Mouse (Mus musculus) gastrocnemius, postnatal 25 days (tissue): Measurements from ENCODE around the gene Kcnf1. TPM values are rescaled to one million over a fixed set of nuclear protein-coding genes. Genes with fewer than 3 reads are reported as not detected.
A peak's percentile ranks its signal among the peaks of the same experiment; 100 is the strongest.

Experiments
- DNase-seq: peaks from one replicate; pipeline ENCODE4 v3.0.0; 2022
- long read RNA-seq, 2 experiments: library from polyadenylated mRNA; stranded (forward); transcript quantifications; one replicate each; pipeline ENCODE4 v2.0.0; 2021
- total RNA-seq, 2 experiments: library from RNA; stranded (reverse); gene quantifications; 1 replicate in 1 of 2; 2 replicates in 1 of 2; pipeline ENCODE4 v1.2.3; 2021

Kcnf1 gene
- 1 to 10 TPM in 1 of 2 experiments, under 1 TPM in 1; 0.43 to 4.8 TPM for total RNA-seq
- long read RNA-seq, experiment 1, full-length matches to known transcripts: 3 of 3 reads
- long read RNA-seq, experiment 1, partial matches to known transcripts: 0 of 3 reads
- long read RNA-seq, experiment 1, other reads (novel, unspliced or antisense): 0 of 3 reads
- long read RNA-seq, experiment 2, full-length matches to known transcripts: 1 of 1 reads
- long read RNA-seq, experiment 2, partial matches to known transcripts: 0 of 1 reads
- long read RNA-seq, experiment 2, other reads (novel, unspliced or antisense): 0 of 1 reads

GRCm38 (mm10) chr12:17176757-17177092 is at the start of gene Kcnf1:
Gene Kcnf1, minus strand, starts transcription at chr12:17176888.
- DNase-seq: no peak

DNA sequence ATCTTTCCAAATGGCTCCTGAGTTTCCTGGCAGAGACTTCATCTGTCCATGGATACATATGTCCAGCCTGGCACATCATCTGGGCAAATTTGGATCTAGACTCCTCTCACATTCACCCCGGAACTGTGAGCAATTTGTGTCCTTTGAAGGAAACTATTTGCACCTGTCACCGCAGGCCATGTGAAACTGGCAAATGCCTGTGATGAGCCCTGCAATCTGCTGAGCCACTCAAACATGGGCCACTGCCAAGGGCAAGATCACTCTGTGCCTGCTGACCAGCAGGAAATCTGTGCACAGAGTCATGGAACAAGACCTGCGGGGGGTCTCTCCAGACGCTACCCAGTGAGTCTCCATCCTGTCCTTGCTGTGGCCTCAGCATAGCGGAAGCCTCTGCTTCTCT is 48.3 kb upstream of the Kcnf1 start:
- DNase-seq: peak; percentile 75

DNA sequence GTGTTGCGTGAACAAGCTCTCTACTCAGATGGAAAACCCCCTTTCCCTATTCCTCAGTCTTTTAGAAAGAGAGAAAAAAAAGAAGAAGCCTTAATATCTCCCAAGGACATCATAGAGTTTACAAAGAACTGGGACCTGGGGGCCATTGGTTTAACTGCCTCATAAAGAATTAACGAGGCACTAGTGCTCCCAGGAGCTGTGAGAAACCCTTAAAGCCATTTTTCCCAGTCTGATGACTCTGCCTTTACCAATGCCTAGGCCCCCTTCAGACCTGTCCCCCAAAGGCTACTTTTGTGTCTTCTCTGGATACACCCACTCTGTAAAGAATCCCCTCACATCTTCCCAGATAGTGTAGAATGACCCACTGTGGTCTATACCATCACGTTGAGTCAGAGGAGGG is 46.4 kb upstream of the Kcnf1 start:
- DNase-seq: no peak

- no peak for DNase-seq
These were observed 45.3 kb upstream of the Kcnf1 start for GRCm38 (mm10) chr12:17221891-17222428.

- peak; percentile 61 for DNase-seq
These were observed 43.9 kb upstream of the Kcnf1 start for GRCm38 (mm10) chr12:17220631-17221030.

DNA sequence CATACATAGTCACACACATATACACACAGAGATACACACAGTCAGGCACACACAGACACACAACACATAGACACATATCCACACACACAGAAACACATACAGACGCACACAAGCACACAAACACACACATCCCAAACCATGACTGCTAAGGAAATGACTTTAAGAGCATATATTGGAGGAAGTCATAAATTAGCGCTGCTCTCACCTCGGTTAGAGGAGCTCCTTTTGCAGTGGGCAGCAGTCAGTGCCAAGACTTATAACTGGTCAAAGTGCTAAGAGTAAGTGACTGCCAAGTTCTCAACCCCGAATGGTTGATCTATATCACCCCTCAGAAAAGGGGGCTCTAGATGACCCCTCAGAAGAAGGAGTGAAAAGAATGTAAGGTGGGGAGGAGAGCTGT is 42.4 kb upstream of the Kcnf1 start:
- no peak for DNase-seq

DNA sequence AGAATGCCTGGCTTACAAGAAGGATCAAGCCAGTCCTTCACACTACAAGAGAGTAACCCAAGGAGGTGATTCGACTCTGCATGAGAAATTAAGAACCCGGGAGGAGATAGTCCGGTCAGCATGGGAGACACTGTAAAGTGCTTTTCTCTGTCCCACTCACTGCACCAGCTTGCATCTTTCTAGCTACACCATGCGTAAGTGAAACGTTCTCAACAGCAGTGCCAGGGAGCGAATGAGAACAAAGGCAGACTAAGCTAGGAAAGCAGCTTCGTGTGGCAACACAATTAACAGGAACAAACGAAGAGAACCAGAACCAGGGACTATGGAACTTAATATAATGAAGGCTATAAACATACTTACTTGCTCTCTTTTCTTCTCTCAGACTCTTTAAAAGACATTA is 41.7 kb upstream of the Kcnf1 start:
- no peak for DNase-seq

- no peak for DNase-seq
These were observed 39.1 kb upstream of the Kcnf1 start for GRCm38 (mm10) chr12:17215751-17216150.

DNA sequence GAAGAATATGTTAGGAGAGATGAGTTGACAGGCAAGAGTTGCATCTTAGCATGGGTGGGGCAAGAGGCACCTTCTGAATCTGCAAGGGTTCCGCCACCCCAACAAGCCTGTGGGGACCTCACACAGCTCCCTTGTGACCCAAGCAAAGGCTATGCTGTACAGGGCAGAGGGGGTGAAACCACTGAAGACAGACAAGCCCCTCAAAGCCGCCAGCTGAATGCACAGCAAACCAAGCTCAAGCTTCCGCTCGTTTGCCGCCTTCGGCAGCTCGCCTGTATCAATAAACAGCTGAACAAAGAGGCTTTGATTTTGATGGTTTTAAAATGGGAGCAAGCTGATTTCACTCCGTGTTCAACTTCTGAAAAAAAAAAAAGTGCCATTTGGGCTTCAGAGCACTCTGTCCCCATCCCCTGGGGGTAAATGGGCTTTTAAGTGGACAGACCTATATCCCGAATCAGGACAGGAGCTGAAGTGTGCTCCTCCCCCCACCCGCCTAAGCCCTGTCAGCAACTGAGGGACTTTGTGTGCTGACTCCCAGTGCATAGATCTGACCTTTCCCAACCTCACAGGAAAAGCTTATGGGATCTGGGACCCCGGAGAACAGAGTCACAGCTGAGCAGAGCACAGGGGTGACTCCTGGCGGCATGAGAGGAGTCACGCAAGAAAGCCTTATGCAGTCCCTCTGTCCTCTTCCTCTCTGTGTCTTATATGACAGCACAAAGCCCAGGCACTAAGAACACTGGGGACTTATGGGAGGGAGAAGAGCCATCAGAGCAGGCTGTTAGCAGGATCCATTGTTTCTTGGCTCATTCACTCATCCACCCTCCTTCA is 26.0 kb upstream of the Kcnf1 start:
- DNase-seq: no peak

DNA sequence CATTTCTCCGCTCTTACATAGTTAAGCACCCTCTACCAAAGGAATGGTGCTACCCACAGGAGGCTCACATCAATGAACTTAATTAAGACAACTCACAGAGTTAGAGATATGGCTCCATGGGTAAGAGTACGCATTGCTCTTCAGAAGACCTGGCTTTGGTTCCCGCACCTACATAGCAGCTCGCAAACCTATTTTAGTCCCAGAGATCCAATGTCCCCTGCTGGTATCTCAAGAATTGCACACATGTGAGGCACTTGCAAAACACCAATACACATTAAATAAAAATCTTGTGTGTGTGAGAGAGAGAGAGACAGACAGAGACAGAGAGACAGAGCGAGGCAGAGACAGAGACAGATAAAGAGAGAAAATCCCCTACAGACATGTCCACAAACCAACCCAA is 21.9 kb upstream of the Kcnf1 start:
- DNase-seq: no peak

- no peak for DNase-seq
These were observed 17.5 kb upstream of the Kcnf1 start for GRCm38 (mm10) chr12:17194140-17194539.

- DNase-seq: no peak
These were observed 16.6 kb upstream of the Kcnf1 start for GRCm38 (mm10) chr12:17193311-17193710.

- DNase-seq: no peak
These were observed 16.2 kb upstream of the Kcnf1 start for GRCm38 (mm10) chr12:17192887-17193286.

- DNase-seq: no peak
These were observed 7.7 kb upstream of the Kcnf1 start for GRCm38 (mm10) chr12:17184303-17184775.

- DNase-seq: no peak
These were observed 7.1 kb upstream of the Kcnf1 start for GRCm38 (mm10) chr12:17183788-17184187.

DNA sequence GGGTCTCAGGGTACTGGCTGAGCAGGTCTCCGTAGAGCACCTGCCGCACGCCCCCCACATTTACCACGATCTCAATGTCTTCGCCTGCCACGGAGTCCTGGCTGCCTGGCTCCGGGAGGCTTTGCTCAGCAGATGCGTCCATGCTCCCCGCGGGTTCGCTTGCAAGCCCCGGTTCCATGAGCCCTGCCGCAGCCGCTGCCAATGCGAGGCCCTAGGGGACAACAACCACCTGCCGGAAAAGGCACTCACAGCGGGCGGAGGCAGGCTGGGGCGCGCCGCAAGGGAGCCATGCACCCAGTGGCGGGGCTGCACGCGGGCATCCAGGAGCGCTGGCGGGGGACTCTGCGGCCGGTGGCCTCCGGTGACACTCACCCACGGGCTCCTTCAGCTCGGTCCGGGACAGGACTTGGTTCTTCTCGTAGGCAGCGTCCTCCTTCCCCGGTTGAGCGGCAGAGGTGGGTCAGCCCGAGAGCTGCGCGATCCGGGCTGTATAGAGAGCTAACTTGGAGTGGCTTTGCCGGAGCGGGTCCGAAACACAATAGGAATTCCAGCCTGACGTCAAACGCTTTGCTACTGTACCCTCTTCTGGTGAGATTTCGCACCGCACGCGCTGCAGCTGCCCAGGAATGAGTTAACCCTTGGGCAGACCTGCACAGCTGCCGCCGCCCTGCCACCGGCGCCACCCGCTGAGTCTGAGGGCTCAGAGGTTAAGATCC is 489 bp downstream of the Kcnf1 start:
- no peak for DNase-seq

- no peak for DNase-seq
These were observed 1.1 kb downstream of the Kcnf1 start for GRCm38 (mm10) chr12:17175531-17175951.

DNA sequence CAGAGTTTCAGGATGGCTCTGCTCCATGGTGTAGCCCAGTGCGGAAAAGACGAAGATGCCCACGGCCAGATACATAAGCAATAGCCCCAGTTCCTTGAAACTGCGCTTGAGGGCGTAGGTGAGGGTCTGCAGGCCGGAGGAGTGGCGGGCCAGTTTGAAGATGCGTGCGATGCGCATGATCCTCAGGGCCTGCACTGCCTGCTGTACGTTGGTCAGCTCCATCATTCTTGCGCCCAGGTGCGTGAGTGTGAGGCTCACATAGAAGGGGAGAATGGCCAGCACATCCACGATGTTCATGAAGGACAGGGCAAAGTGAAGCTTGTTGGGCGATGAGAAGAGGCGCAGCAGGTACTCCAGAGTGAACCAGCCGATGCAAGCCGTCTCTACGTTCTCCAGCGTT is 1.6 kb downstream of the Kcnf1 start:
- no peak for DNase-seq

- no peak for DNase-seq
These were observed 2.4 kb downstream of the Kcnf1 start for GRCm38 (mm10) chr12:17174134-17174893.

GRCm38 (mm10) chr12:17170406-17170805 is 6.3 kb downstream of the Kcnf1 start:
- no peak for DNase-seq

DNA sequence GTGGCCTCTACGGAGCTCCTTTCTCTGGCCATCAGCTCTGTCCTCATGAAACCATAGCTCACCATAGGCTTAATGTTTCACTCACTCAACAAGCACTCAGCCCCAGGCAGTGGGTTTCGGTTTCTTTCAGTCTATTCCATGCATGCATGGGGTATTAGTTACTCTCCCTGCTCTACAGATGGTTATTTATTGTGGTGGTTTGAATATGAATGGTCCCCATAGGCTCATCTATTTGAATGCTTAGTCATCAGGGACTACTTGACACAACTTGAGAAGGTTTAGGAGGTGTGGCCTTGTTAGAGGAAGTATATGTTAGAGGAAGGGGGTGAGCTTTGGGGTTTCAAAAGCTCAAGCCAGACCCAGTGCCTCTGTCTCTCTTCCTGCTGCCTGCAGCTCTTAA is 10.6 kb downstream of the Kcnf1 start:
- no peak for DNase-seq

- no peak for DNase-seq
These were observed 12.7 kb downstream of the Kcnf1 start for GRCm38 (mm10) chr12:17163996-17164395.
